Mouse (Mus musculus) heart, embryonic 12.5 days (tissue): ENCODE results near the gene Comt. TPM values are rescaled to one million over a fixed set of nuclear protein-coding genes. Genes with fewer than 3 reads are reported as not detected.

Experiments used
- ATAC-seq: fragments of 200-750 bp; cut with Nextera tagmentation; 2 replicates; pipeline ENCODE4 v1.8.0; 2017; ENCODE audit warnings: moderate TSS enrichment, moderate library complexity; ENCODE audit not compliant: insufficient number of reproducible peaks, low FRiP score
- H3K27ac ChIP-seq: fragments of 300-500 bp; sonication (generic); 2 replicates; pipeline ENCODE4 v1.5.1; 2016; ENCODE audit warnings: mild to moderate bottlenecking, moderate library complexity; ENCODE audit not compliant: poor library complexity, severe bottlenecking
- H3K27me3 ChIP-seq: fragments of 300-500 bp; sonication (generic); replicated peaks from 2 replicates; pipeline ENCODE4 v1.6.1; 2016; ENCODE audit warnings: mild to moderate bottlenecking, moderate library complexity
- H3K36me3 ChIP-seq: fragments of 300-500 bp; sonication (generic); 2 replicates; pipeline ENCODE4 v1.6.1; 2016; ENCODE audit warnings: mild to moderate bottlenecking, moderate library complexity
- H3K4me1 ChIP-seq: fragments of 300-500 bp; sonication (generic); replicated peaks from 2 replicates; pipeline ENCODE4 v1.6.1; 2016; ENCODE audit warnings: mild to moderate bottlenecking
- H3K4me2 ChIP-seq: fragments of 300-500 bp; sonication (generic); 2 replicates; pipeline ENCODE4 v1.6.1; 2016; ENCODE audit warnings: mild to moderate bottlenecking, moderate library complexity
- H3K4me3 ChIP-seq: fragments of 300-500 bp; sonication (generic); 2 replicates; pipeline ENCODE4 v1.5.1; 2016; ENCODE audit warnings: mild to moderate bottlenecking
- H3K9ac ChIP-seq: fragments of 300-500 bp; sonication (generic); 2 replicates; pipeline ENCODE4 v1.6.1; 2016; ENCODE audit warnings: mild to moderate bottlenecking, moderate library complexity
- H3K9me3 ChIP-seq: fragments of 300-500 bp; sonication (generic); replicated peaks from 2 replicates; pipeline ENCODE4 v1.6.1; 2016; ENCODE audit warnings: mild to moderate bottlenecking, moderate library complexity
- WGBS: fragments of 180-500 bp; shearing (Covaris S2); methylation state at CpG from one replicate; pipeline ENCODE4 v1.1.7; 2016; 5-methylcytosine and 5-hydroxymethylcytosine counted together
- polyA plus RNA-seq: library from polyadenylated mRNA; unstranded; fragments of >200 nt; fragmentation: Nextera tagmentation; extraction: Ambion mirVana; gene quantifications from 2 replicates; pipeline ENCODE4 v1.2.1, GENCODE M21; 2016

Gene Comt
- polyA plus RNA-seq, 1 experiment from 2014 or later: 90.8 TPM

- 21% methylated on average over 6 of the region's 7 CpGs for WGBS
- H3K4me1 ChIP-seq: peaks cover 60% of the 10 kb centered on the region
- H3K9ac ChIP-seq: peak overlapping the region; percentile 63
- peak; percentile 26; the same call in 1 of the 2 replicates for ATAC-seq
- no peaks in the 10 kb centered on the region for H3K27me3 ChIP-seq
- peak overlapping the region; percentile 53 for H3K4me2 ChIP-seq
- peak overlapping the region; percentile 97 for H3K27ac ChIP-seq
- H3K4me3 ChIP-seq: 0 out of 2 replicates have a peak overlapping the region, but pooled peaks have one; percentile 1
- H3K36me3 ChIP-seq: peaks cover 37% of the 10 kb centered on the region
- H3K9me3 ChIP-seq: no peaks in the 10 kb centered on the region
Measured at GRCm38 (mm10) chr16:18395620-18396036, 31.0 kb downstream of the Comt start.

- Histone ChIP-seq H3K9ac (peak overlapping the region; percentile 57), H3K27ac (peak overlapping the region; percentile 97), H3K36me3 (peaks cover 33% of the 10 kb centered on the region), H3K4me1 (peaks cover 54% of the 10 kb centered on the region), H3K27me3 (no peaks in the 10 kb centered on the region), H3K4me2 (peak overlapping the region; percentile 53), H3K4me3 (0 out of 2 replicates have a peak overlapping the region, but pooled peaks have one; percentile 3), H3K9me3 (no peaks in the 10 kb centered on the region)
- ATAC-seq: no peak
- WGBS: 18% methylated on average over 11 of the region's 11 CpGs
Measured at GRCm38 (mm10) chr16:18394777-18395619, 31.7 kb downstream of the Comt start.

- H3K27me3 ChIP-seq: no peaks in the 10 kb centered on the region
- peak overlapping the region; percentile 74; the same call in 1 of the 2 replicates for H3K4me3 ChIP-seq
- peak overlapping the region; percentile 97; the same call in 1 of the 2 replicates for H3K27ac ChIP-seq
- peak overlapping the region; percentile 99 for H3K4me2 ChIP-seq
- 77% methylated on average over 3 of the region's 3 CpGs for WGBS
- H3K4me1 ChIP-seq: peaks cover 50% of the 10 kb centered on the region
- ATAC-seq: no peak
- peaks cover 24% of the 10 kb centered on the region for H3K36me3 ChIP-seq
- H3K9ac ChIP-seq: peak overlapping the region; percentile 86
- no peaks in the 10 kb centered on the region for H3K9me3 ChIP-seq
Measured at GRCm38 (mm10) chr16:18394056-18394455, 32.6 kb downstream of the Comt start.

GRCm38 (mm10) chr16:18393595-18393994 lies 33.1 kb downstream of the Comt start:
- ATAC-seq: no peak
- Histone ChIP-seq H3K4me1 (peaks cover 55% of the 10 kb centered on the region), H3K9me3 (no peaks in the 10 kb centered on the region), H3K4me3 (peak overlapping the region; percentile 74), H3K4me2 (peak overlapping the region; percentile 99), H3K9ac (peak overlapping the region; percentile 86), H3K36me3 (peaks cover 19% of the 10 kb centered on the region), H3K27ac (peak overlapping the region; percentile 97; the same call in 1 of the 2 replicates), H3K27me3 (no peaks in the 10 kb centered on the region)
- WGBS: 60% methylated on average over 5 of the region's 5 CpGs

- peak; percentile 86 for ATAC-seq
- Histone ChIP-seq H3K4me1 (peaks cover 63% of the 10 kb centered on the region), H3K9me3 (no peaks in the 10 kb centered on the region), H3K9ac (peak overlapping the region; percentile 86), H3K36me3 (peaks cover 10% of the 10 kb centered on the region), H3K4me3 (peak overlapping the region; percentile 74), H3K27ac (peak overlapping the region; percentile 97), H3K4me2 (peak overlapping the region; percentile 99), H3K27me3 (no peaks in the 10 kb centered on the region)
- WGBS: under 1% methylated on average over 59 of the region's 63 CpGs
Measured at GRCm38 (mm10) chr16:18392469-18393426, 33.9 kb downstream of the Comt start.

GRCm38 (mm10) chr16:18391728-18392127 lies 34.9 kb downstream of the Comt start:
- no peaks in the 10 kb centered on the region for H3K27me3 ChIP-seq
- H3K4me3 ChIP-seq: no peak overlapping the region
- peaks cover 71% of the 10 kb centered on the region for H3K4me1 ChIP-seq
- no peak overlapping the region for H3K9ac ChIP-seq
- no peak overlapping the region for H3K4me2 ChIP-seq
- no peaks in the 10 kb centered on the region for H3K9me3 ChIP-seq
- WGBS: 79% methylated on average over 3 of the region's 3 CpGs
- no peak for ATAC-seq
- peaks cover under 1% of the 10 kb centered on the region; the same call in 1 of the 2 replicates for H3K36me3 ChIP-seq
- no peak overlapping the region for H3K27ac ChIP-seq

GRCm38 (mm10) chr16:18391127-18391526 lies 35.5 kb downstream of the Comt start:
- Histone ChIP-seq H3K27ac (no peak overlapping the region), H3K4me3 (no peak overlapping the region), H3K36me3 (no peaks in the 10 kb centered on the region), H3K4me1 (peaks cover 65% of the 10 kb centered on the region), H3K9ac (no peak overlapping the region), H3K9me3 (no peaks in the 10 kb centered on the region), H3K4me2 (no peak overlapping the region), H3K27me3 (no peaks in the 10 kb centered on the region)
- ATAC-seq: no peak
- WGBS: 86% methylated on average over 3 of the region's 3 CpGs

- Histone ChIP-seq H3K4me3 (no peak overlapping the region), H3K27ac (no peak overlapping the region), H3K27me3 (no peaks in the 10 kb centered on the region), H3K4me2 (no peak overlapping the region), H3K36me3 (no peaks in the 10 kb centered on the region), H3K9ac (no peak overlapping the region), H3K4me1 (peaks cover 57% of the 10 kb centered on the region), H3K9me3 (no peaks in the 10 kb centered on the region)
- no peak for ATAC-seq
- 74% methylated on average over 6 of the region's 6 CpGs for WGBS
Measured at GRCm38 (mm10) chr16:18390399-18390798, 36.3 kb downstream of the Comt start.

GRCm38 (mm10) chr16:18388583-18389435 lies 37.8 kb downstream of the Comt start:
- Histone ChIP-seq H3K27me3 (no peaks in the 10 kb centered on the region), H3K9me3 (no peaks in the 10 kb centered on the region), H3K36me3 (no peaks in the 10 kb centered on the region), H3K4me1 (peaks cover 41% of the 10 kb centered on the region), H3K4me3 (no peak overlapping the region), H3K4me2 (no peak overlapping the region), H3K9ac (peak overlapping the region; percentile 37; the same call in 1 of the 2 replicates), H3K27ac (no peak overlapping the region)
- WGBS: 88% methylated on average over 14 of the region's 14 CpGs
- no peak for ATAC-seq
